Mouse (Mus musculus) CH12.LX (cell line): ENCODE data around the gene Gpd1l.

Source experiments
- CHD2 ChIP-seq: IDR thresholded peaks from 2 replicates; pipeline ENCODE4 v1.6.1; 2011; ENCODE audit warnings: low read length, improper control_type of control experiment
- CTCF ChIP-seq, 2 experiments: IDR thresholded peaks in 1 of 2; conservative IDR thresholded peaks in 1 of 2; 2 replicates each; pipeline ENCODE4 v1.5.1; 2011 to 2012; ENCODE audit warnings: low read depth in 2 of 2, low read length in 2 of 2, improper control_type of control experiment in 1 of 2, inconsistent platforms in 1 of 2, mild to moderate bottlenecking in 1 of 2, moderate library complexity in 1 of 2
- POLR2A ChIP-seq: IDR thresholded peaks from 2 replicates; pipeline ENCODE4 v1.6.1; 2011; ENCODE audit warnings: low read depth, mild to moderate bottlenecking, improper control_type of control experiment, low read length
- TCF12 ChIP-seq: IDR thresholded peaks from 2 replicates; pipeline ENCODE4 v1.6.1; 2014; ENCODE audit warnings: low read depth, mild to moderate bottlenecking, inconsistent platforms, low read length, improper control_type of control experiment
- USF1 ChIP-seq: IDR thresholded peaks from 2 replicates; pipeline ENCODE4 v1.6.1; 2014; ENCODE audit warnings: low read depth, mild to moderate bottlenecking, inconsistent platforms, low read length, improper control_type of control experiment
- ZNF384 ChIP-seq: IDR thresholded peaks from 2 replicates; pipeline ENCODE4 v1.6.1; 2012; ENCODE audit warnings: low read depth, low read length, improper control_type of control experiment, inconsistent platforms

DNA sequence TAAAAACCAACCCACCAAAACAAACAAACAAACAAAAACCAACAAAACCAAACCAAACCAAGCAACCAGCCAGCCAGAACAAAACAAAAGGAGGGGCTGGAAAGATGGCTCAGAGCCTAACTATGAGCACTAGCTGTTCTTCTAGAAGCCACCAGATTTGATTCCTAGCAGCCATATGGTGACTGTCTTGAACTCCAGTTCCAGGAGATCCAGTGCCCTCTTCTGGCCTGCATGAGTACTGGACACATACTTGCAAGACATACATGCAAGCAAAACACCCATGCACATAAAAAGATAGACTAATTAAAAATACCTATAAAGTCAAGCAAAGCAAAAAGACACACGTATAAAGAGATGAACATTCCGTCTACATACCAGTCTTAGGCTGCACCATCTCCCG lies 46.1 kb downstream of the Gpd1l start:
- TF ChIP-seq CTCF (conservative IDR thresholded peaks at IDR 0.05 in 1 of 2, IDR thresholded peaks at IDR 0.05 in 1 of 2; ENCODE audit: low read depth in 2 of 2, low read length in 2 of 2) (peak; percentile 24 to 66; a peak in 2 of 4 replicates), ZNF384 (no peak), USF1 (no peak), POLR2A (no peak), CHD2 (no peak), TCF12 (no peak)
